Mouse (Mus musculus): Measurements from ENCODE around the gene Sox6. TPM values are rescaled to one million over a fixed set of nuclear protein-coding genes. Genes with fewer than 3 reads are reported as not detected.

The Sox6 gene
- polyA plus RNA-seq, 1 experiment: 4.6 TPM

GRCm38 (mm10) chr7:115946559-115946958, 92.0 kb downstream of the Sox6 start:
- Histone ChIP-seq H3K27me3 (ENCODE audit: control insufficient read depth, insufficient read depth, low read length) (no peaks in the 10 kb centered on the region), H3K4me1 (ENCODE audit: control insufficient read depth, insufficient read depth, low read length) (no peaks in the 10 kb centered on the region; the same call in 1 of the 2 replicates), H3K27ac (ENCODE audit: insufficient read depth, low read length) (no peak overlapping the region), H3K4me3 (replicated peaks; ENCODE audit: insufficient read depth, low read depth, low read length) (no peak overlapping the region)
- TF ChIP-seq CTCF (IDR thresholded peaks at IDR 0.05; ENCODE audit: borderline replicate concordance, insufficient read depth, low read depth, low read length): no peak
- peak; percentile 40 to 79 for DNase-seq
- WGBS: 26% methylated on average over 12 of the region's 12 CpGs

DNA sequence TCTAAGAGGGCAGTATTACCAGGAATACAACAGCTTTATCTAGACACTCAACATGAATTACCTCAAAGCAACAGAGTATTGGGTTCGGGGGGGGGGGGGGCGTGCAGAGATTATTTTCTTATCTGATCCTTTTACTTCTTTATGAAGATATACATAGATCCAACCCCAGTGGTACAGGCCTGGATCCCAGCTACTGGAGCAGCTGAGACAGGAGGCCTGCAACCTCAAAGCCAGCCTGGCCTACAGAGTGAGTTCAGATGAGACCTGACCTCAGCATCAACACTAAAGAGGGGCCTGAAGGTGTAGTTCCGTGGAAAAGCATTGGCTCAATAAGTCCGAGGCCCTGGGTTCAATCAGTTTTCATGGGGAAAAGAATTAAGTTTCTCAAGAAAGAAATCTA, 93.1 kb downstream of the Sox6 start:
- no peaks in the 10 kb centered on the region for H3K27me3 ChIP-seq (ENCODE audit: control insufficient read depth, insufficient read depth, low read length)
- H3K27ac ChIP-seq (ENCODE audit: insufficient read depth, low read length): no peak overlapping the region
- TF ChIP-seq CTCF (IDR thresholded peaks at IDR 0.05; ENCODE audit: borderline replicate concordance, insufficient read depth, low read depth, low read length) (no peak), POLR2A (IDR thresholded peaks at IDR 0.05; ENCODE audit: borderline replicate concordance, insufficient read depth, low read length) (no peak)
- 93% methylated on average over 4 of the region's 4 CpGs for WGBS
- H3K4me1 ChIP-seq (ENCODE audit: control insufficient read depth, insufficient read depth, low read length): no peaks in the 10 kb centered on the region; the same call in 1 of the 2 replicates
- no peak for DNase-seq
- no peak overlapping the region for H3K4me3 ChIP-seq (replicated peaks; ENCODE audit: insufficient read depth, low read depth, low read length)

DNA sequence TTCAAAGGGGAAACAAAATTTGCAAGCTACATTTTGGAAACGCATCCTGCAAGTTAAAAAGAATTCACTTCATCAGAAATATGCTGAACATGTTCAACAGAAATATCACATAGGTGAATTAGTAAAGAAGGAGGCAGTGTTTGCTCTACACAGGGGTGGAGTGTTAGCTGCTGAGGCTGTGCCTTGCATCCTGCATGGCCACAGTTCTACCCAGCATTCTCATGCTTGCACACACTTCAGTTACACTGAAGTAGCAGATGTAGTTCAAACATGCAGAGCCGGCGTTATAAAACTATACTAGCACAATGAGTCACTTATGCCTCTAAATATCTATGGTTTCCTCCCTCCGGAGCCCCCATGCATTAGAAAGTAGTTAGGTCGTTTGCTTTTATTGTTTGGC, 94.3 kb downstream of the Sox6 start:
- Histone ChIP-seq H3K4me1 (ENCODE audit: control insufficient read depth, insufficient read depth, low read length) (no peaks in the 10 kb centered on the region; the same call in 1 of the 2 replicates), H3K27me3 (ENCODE audit: control insufficient read depth, insufficient read depth, low read length) (no peaks in the 10 kb centered on the region), H3K4me3 (replicated peaks; ENCODE audit: insufficient read depth, low read depth, low read length) (no peak overlapping the region), H3K27ac (ENCODE audit: insufficient read depth, low read length) (no peak overlapping the region)
- TF ChIP-seq CTCF (IDR thresholded peaks at IDR 0.05; ENCODE audit: borderline replicate concordance, insufficient read depth, low read depth, low read length) (no peak), POLR2A (IDR thresholded peaks at IDR 0.05; ENCODE audit: borderline replicate concordance, insufficient read depth, low read length) (no peak)
- no peak for DNase-seq
- 79% methylated on average over 5 of the region's 5 CpGs for WGBS

- no peak for TF ChIP-seq CTCF (IDR thresholded peaks at IDR 0.05; ENCODE audit: borderline replicate concordance, insufficient read depth, low read depth, low read length)
- no peak for TF ChIP-seq POLR2A (IDR thresholded peaks at IDR 0.05; ENCODE audit: borderline replicate concordance, insufficient read depth, low read length)
- no peak overlapping the region for H3K27ac ChIP-seq (ENCODE audit: insufficient read depth, low read length)
- H3K27me3 ChIP-seq (ENCODE audit: control insufficient read depth, insufficient read depth, low read length): no peaks in the 10 kb centered on the region
- no peak for DNase-seq
- no peak overlapping the region for H3K4me3 ChIP-seq (replicated peaks; ENCODE audit: insufficient read depth, low read depth, low read length)
- 74% methylated on average over 6 of the region's 6 CpGs for WGBS
- no peaks in the 10 kb centered on the region; the same call in 1 of the 2 replicates for H3K4me1 ChIP-seq (ENCODE audit: control insufficient read depth, insufficient read depth, low read length)
Measured at GRCm38 (mm10) chr7:115941766-115942165, 96.8 kb downstream of the Sox6 start.

DNA sequence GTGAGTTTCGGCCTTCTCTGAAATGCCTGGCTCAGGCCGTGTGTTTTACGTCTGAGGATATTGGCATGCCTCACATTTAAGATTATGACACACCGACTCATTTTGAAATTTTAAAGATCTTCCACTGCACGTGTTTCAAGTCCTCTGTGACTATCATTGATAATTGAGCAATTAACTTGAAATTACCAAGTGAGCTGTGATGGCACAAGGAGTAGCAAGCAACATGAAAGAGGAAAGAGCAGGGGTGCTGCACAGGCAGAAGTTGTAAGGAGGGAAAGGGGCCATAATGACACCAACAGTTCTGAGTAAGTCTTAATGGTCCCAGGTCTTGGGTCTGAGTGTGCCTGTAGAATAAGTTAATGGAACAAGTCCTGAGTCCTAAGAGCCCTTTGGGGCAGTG, 99.3 kb downstream of the Sox6 start:
- Histone ChIP-seq H3K4me3 (replicated peaks; ENCODE audit: insufficient read depth, low read depth, low read length) (no peak overlapping the region), H3K27me3 (ENCODE audit: control insufficient read depth, insufficient read depth, low read length) (no peaks in the 10 kb centered on the region), H3K27ac (ENCODE audit: insufficient read depth, low read length) (no peak overlapping the region), H3K4me1 (ENCODE audit: control insufficient read depth, insufficient read depth, low read length) (no peaks in the 10 kb centered on the region)
- WGBS: 85% methylated on average over 5 of the region's 5 CpGs
- no peak for TF ChIP-seq CTCF (IDR thresholded peaks at IDR 0.05; ENCODE audit: borderline replicate concordance, insufficient read depth, low read depth, low read length)
- TF ChIP-seq POLR2A (IDR thresholded peaks at IDR 0.05; ENCODE audit: borderline replicate concordance, insufficient read depth, low read length): no peak
- DNase-seq: no peak

DNA sequence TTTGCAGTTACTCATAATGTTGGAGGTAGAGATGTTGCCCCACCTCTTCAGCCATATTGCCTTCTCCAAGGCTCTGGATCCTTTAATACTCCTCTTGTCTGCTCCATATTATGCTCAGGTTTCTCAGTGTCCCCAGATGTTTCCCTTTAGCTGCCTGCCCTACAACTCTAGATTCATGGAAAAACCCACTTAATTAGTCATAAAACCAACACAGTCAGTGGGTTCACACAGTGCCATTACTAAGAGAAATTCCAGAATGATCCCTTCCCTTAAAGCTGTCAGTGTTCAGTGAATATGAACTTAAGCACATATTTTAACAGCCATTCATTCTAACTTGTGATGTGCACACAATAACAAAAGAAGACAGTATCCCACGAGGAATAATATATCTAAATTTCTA, 101.7 kb downstream of the Sox6 start:
- no peaks in the 10 kb centered on the region for H3K27me3 ChIP-seq (ENCODE audit: control insufficient read depth, insufficient read depth, low read length)
- no peak for DNase-seq
- 81% methylated on average over 1 of the region's 1 CpGs for WGBS
- no peak overlapping the region for H3K4me3 ChIP-seq (replicated peaks; ENCODE audit: insufficient read depth, low read depth, low read length)
- no peaks in the 10 kb centered on the region for H3K4me1 ChIP-seq (ENCODE audit: control insufficient read depth, insufficient read depth, low read length)
- no peak for TF ChIP-seq POLR2A (IDR thresholded peaks at IDR 0.05; ENCODE audit: borderline replicate concordance, insufficient read depth, low read length)
- no peak for TF ChIP-seq CTCF (IDR thresholded peaks at IDR 0.05; ENCODE audit: borderline replicate concordance, insufficient read depth, low read depth, low read length)
- no peak overlapping the region for H3K27ac ChIP-seq (ENCODE audit: insufficient read depth, low read length)

DNA sequence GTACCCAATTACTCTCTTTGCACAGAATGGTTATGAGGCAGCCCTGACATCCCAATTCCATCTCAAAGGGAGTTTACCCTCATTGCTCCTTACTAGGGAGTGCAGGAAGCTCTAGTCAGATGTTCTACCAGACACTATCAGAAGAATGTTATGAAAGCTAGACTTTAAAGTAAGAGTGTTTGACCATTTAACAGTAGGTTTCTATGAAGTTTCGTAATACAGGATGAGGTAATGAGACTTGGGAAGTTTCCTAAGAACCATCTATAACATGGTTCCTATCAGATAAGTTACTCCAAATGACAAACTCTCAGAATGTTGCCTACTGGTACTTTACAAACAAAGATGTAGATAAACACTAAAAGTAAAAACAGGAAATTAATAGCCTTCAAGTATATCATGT, 123.3 kb downstream of the Sox6 start:
- TF ChIP-seq POLR2A (IDR thresholded peaks at IDR 0.05; ENCODE audit: borderline replicate concordance, insufficient read depth, low read length): no peak
- TF ChIP-seq CTCF (IDR thresholded peaks at IDR 0.05; ENCODE audit: borderline replicate concordance, insufficient read depth, low read depth, low read length): no peak
- Histone ChIP-seq H3K27me3 (ENCODE audit: control insufficient read depth, insufficient read depth, low read length) (no peaks in the 10 kb centered on the region), H3K4me3 (replicated peaks; ENCODE audit: insufficient read depth, low read depth, low read length) (no peak overlapping the region), H3K27ac (ENCODE audit: insufficient read depth, low read length) (no peak overlapping the region), H3K4me1 (ENCODE audit: control insufficient read depth, insufficient read depth, low read length) (no peaks in the 10 kb centered on the region)
- no peak for DNase-seq
- 98% methylated on average over 1 of the region's 1 CpGs for WGBS

DNA sequence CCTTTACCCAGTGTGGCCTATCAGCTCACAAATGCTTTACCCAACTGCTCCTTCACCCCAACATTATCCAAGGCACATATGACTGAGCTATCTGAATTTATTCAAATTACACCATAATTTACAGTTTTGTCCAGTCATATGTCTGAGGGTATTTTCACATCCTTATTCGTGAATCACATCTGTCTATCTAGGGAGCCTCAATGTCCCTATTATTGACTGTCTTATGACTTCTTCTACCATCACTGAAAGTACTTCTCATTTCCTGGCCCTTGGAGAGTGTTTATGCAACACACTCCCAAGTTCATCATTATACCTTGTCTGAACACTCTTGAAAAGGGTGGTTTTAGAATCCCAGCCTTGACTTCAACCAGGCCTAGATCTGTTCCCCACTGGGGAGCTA, 128.3 kb downstream of the Sox6 start:
- TF ChIP-seq POLR2A (IDR thresholded peaks at IDR 0.05; ENCODE audit: borderline replicate concordance, insufficient read depth, low read length) (no peak), CTCF (IDR thresholded peaks at IDR 0.05; ENCODE audit: borderline replicate concordance, insufficient read depth, low read depth, low read length) (no peak)
- 98% methylated on average over 1 of the region's 1 CpGs for WGBS

More for the DNA sequence above, 128.3 kb downstream of the Sox6 start:
- DNase-seq: no peak
- Histone ChIP-seq H3K27ac (ENCODE audit: insufficient read depth, low read length) (no peak overlapping the region), H3K27me3 (ENCODE audit: control insufficient read depth, insufficient read depth, low read length) (no peaks in the 10 kb centered on the region; the same call in 1 of the 2 replicates), H3K4me3 (replicated peaks; ENCODE audit: insufficient read depth, low read depth, low read length) (no peak overlapping the region), H3K4me1 (ENCODE audit: control insufficient read depth, insufficient read depth, low read length) (no peaks in the 10 kb centered on the region)

Data from cerebellum, adult 2 months (tissue).